Mouse (Mus musculus) forebrain, postnatal 0 days (tissue): ENCODE data around the gene Sgo2a. TPM values are rescaled to one million over a fixed set of nuclear protein-coding genes. Genes with fewer than 3 reads are reported as not detected.

ENCODE experiments used
- ATAC-seq: fragments of 200-750 bp; cut with Nextera tagmentation; 2 replicates; pipeline ENCODE4 v1.8.0; 2017; ENCODE audit warnings: mild to moderate bottlenecking, moderate library complexity
- DNase-seq: peaks from one replicate; pipeline ENCODE4 v3.0.0-alpha.2; 2015
- H3K27ac ChIP-seq: fragments of 300-500 bp; sonication (generic); 2 replicates; pipeline ENCODE4 v1.5.1; 2014; ENCODE audit warnings: low read depth, mild to moderate bottlenecking, antibody characterized with exemption, low read length, moderate library complexity, mixed read lengths
- H3K27me3 ChIP-seq: fragments of 300-500 bp; sonication (generic); 2 replicates; pipeline ENCODE4 v1.6.1; 2014; ENCODE audit warnings: mild to moderate bottlenecking, low read length, mixed read lengths; ENCODE audit not compliant: insufficient read depth
- H3K36me3 ChIP-seq: fragments of 300-500 bp; sonication (generic); 2 replicates; pipeline ENCODE4 v1.6.1; 2014; ENCODE audit warnings: mild to moderate bottlenecking, moderate library complexity; ENCODE audit not compliant: insufficient read depth
- H3K4me1 ChIP-seq: fragments of 300-500 bp; sonication (generic); 2 replicates; pipeline ENCODE4 v1.6.1; 2014; ENCODE audit warnings: antibody characterized with exemption; ENCODE audit not compliant: insufficient read depth
- H3K4me2 ChIP-seq: fragments of 300-500 bp; sonication (generic); 2 replicates; pipeline ENCODE4 v1.6.1; 2014; ENCODE audit warnings: low read depth, mild to moderate bottlenecking, moderate library complexity
- H3K4me3 ChIP-seq: fragments of 300-500 bp; sonication (generic); 2 replicates; pipeline ENCODE4 v1.5.1; 2014; ENCODE audit warnings: low read depth, low read length, mixed read lengths
- H3K9ac ChIP-seq: fragments of 300-500 bp; sonication (generic); 2 replicates; pipeline ENCODE4 v1.6.1; 2014; ENCODE audit warnings: mild to moderate bottlenecking
- H3K9me3 ChIP-seq: fragments of 300-500 bp; sonication (generic); 2 replicates; pipeline ENCODE4 v1.6.1; 2016; ENCODE audit warnings: low read length
- CTCF ChIP-seq: sonication (generic); IDR thresholded peaks from 2 replicates; pipeline ENCODE4 v1.5.1; 2016; ENCODE audit warnings: antibody characterized with exemption, control low read depth, low read depth
- WGBS: fragments of 180-500 bp; shearing (Covaris S2); extraction: QIAGEN DNeasy Blood & Tissue Kit; methylation state at CpG from one replicate; pipeline ENCODE4 v1.1.7; 2014; 5-methylcytosine and 5-hydroxymethylcytosine counted together
- polyA plus RNA-seq: library from polyadenylated mRNA; unstranded; fragments of >200 nt; fragmentation: Nextera tagmentation; extraction: Ambion mirVana; gene quantifications from 2 replicates; pipeline ENCODE4 v1.2.1, GENCODE M21; 2015
- total RNA-seq: library from RNA; depleted of rRNA; stranded (reverse); fragments of >200 nt; gene quantifications from 2 replicates; pipeline ENCODE4 v1.2.3, GENCODE M21; 2014

Gene Sgo2a
- total and polyA plus RNA-seq, 2 experiments from 2014 or later, result 2.0 to 4.0 TPM

DNA sequence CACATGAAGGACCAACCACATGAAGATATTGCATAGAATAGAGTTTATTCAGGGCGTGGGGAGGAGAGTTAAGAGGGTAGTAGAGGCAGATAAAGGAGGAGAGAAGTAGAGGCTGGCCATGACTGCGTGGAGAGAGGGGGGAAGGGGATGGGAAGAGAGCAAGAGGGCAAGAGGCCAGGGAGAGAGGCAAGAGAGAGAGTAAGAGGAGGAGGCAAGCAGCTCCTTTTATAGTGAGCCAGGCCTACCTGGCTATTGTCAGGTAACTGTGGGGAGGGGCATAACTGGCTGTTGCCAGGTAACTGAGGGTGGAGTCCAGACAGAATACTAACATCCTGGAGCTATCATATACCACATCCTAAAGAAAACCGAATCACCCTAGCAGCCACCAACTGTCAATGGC, 49.3 kb downstream of the Sgo2a start:
- H3K4me1 ChIP-seq, result no peaks in the 10 kb centered on the region
- no peak overlapping the region for H3K4me2 ChIP-seq
- no peaks in the 10 kb centered on the region for H3K36me3 ChIP-seq
- no peak overlapping the region for H3K4me3 ChIP-seq
- DNase-seq (no peak), ATAC-seq (no peak)
- H3K9me3 ChIP-seq, result no peaks in the 10 kb centered on the region
- no peak overlapping the region for H3K9ac ChIP-seq
- TF ChIP-seq CTCF, result no peak
- 75% methylated on average over 3 of the region's 3 CpGs for WGBS
- no peak overlapping the region for H3K27ac ChIP-seq
- no peaks in the 10 kb centered on the region for H3K27me3 ChIP-seq

DNA sequence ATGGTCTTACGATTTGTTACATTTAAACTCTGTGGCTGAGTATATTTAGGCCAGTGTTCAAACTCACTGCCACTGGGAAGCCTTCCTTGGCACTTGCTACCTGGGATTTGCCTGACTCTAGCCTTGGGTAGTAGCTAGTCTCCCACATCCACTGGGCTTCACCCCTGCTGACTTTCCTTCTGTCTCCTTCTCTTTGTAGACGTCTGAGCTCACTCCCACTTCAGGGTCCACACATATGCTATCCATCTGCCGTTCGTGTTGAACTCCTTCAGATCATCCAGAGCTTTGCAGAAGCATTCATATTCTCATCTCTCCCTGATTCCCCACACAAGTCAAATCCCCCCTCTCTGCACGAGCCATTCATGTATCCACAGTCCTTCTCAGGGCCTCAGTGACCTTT, 49.8 kb downstream of the Sgo2a start:
- no peaks in the 10 kb centered on the region for H3K9me3 ChIP-seq
- ATAC-seq (peak; percentile 34; the same call in 1 of the 2 replicates), DNase-seq (no peak)

DNA sequence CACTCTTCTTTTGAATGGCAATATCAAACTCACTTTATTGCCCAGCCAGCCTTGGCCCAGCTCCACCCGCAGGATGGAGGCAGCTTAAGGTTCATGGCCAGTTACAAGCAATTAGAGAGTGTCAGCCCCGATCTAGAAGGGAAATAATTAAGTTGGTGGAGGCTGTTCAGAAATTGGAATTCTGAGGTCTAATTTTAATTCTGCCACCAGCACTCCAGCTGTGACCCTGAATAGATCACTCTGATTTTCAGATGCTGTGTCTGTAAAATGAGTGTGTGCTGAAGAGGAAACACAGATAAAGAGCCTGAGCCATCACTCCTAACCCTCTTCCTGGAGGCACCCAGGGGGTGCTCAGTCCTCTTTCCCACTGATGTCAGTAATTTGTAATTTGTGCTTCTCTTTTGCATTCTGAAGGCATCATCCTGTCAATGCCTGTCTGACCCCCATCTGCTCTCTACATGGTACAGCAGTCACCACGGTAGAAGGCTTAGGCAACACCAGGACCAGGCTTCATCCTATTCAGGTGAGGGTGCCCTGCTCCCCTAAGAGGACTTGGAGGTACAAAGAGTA, 51.0 kb downstream of the Sgo2a start:
- no peak overlapping the region for H3K27ac ChIP-seq
- no peak overlapping the region for H3K4me3 ChIP-seq
- no peak overlapping the region for H3K9ac ChIP-seq
- H3K36me3 ChIP-seq, result no peaks in the 10 kb centered on the region
- H3K4me1 ChIP-seq, result no peaks in the 10 kb centered on the region
- no peaks in the 10 kb centered on the region for H3K27me3 ChIP-seq
- WGBS, result 15% methylated on average over 3 of the region's 3 CpGs
- H3K4me2 ChIP-seq, result no peak overlapping the region
- peak; percentile 76 for ATAC-seq
- TF ChIP-seq CTCF, result no peak
- no peaks in the 10 kb centered on the region for H3K9me3 ChIP-seq
- no peak for DNase-seq

More for the DNA sequence above, 49.8 kb downstream of the Sgo2a start:
- Histone ChIP-seq H3K4me3 (no peak overlapping the region), H3K27ac (no peak overlapping the region), H3K4me1 (no peaks in the 10 kb centered on the region), H3K27me3 (no peaks in the 10 kb centered on the region), H3K4me2 (no peak overlapping the region), H3K36me3 (no peaks in the 10 kb centered on the region), H3K9ac (no peak overlapping the region)
- TF ChIP-seq CTCF, result no peak
- WGBS, result 54% methylated on average over 5 of the region's 5 CpGs

DNA sequence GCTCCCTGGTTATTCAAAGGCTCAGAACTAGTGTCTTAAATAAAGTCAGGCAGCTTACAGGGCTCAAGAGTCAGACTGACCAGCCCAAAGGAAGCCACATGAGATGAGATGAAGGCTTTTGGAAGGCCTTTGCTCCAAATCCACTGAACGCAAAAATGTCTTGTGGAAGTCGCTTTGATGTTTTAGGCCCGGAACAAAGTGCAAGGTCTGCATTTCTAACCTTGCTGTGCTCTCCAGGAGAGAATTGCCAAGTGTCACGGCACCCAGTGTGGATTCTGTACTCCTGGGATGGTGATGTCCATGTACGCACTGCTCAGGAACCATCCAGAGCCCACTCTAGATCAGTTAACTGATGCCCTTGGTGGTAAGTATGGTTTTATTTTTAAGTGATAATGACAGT, 53.4 kb downstream of the Sgo2a start:
- Histone ChIP-seq H3K4me2 (no peak overlapping the region), H3K27ac (no peak overlapping the region), H3K9me3 (no peaks in the 10 kb centered on the region), H3K27me3 (no peaks in the 10 kb centered on the region), H3K4me1 (no peaks in the 10 kb centered on the region), H3K4me3 (no peak overlapping the region), H3K36me3 (no peaks in the 10 kb centered on the region), H3K9ac (no peak overlapping the region)
- TF ChIP-seq CTCF, result no peak
- DNase-seq (no peak), ATAC-seq (no peak)
- 92% methylated on average over 5 of the region's 5 CpGs for WGBS

DNA sequence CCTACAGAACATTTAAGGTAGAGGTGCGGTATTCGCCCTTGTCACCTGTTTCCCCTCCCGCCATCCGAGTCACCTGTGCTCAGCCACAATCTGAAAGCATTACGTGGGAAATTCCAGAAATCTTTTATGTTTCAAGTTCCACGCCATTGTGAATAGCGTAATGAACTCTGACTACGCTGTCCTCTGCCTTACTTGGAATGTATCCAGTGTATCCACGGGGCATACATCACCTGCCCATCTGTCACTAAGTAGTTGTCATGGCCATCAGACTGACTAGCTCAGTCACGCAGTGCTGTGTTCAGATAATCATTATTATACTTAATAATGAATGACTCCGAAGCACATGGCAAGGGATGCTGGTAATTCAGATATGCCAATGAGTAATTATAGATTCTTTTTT, 59.8 kb downstream of the Sgo2a start:
- Histone ChIP-seq H3K4me3 (no peak overlapping the region), H3K9me3 (no peaks in the 10 kb centered on the region), H3K36me3 (no peaks in the 10 kb centered on the region), H3K9ac (no peak overlapping the region), H3K4me1 (no peaks in the 10 kb centered on the region; the same call in 1 of the 2 replicates), H3K27ac (no peak overlapping the region), H3K27me3 (no peaks in the 10 kb centered on the region), H3K4me2 (no peak overlapping the region)
- ATAC-seq (no peak), DNase-seq (no peak)
- no peak for TF ChIP-seq CTCF
- 74% methylated on average over 11 of the region's 11 CpGs for WGBS

DNA sequence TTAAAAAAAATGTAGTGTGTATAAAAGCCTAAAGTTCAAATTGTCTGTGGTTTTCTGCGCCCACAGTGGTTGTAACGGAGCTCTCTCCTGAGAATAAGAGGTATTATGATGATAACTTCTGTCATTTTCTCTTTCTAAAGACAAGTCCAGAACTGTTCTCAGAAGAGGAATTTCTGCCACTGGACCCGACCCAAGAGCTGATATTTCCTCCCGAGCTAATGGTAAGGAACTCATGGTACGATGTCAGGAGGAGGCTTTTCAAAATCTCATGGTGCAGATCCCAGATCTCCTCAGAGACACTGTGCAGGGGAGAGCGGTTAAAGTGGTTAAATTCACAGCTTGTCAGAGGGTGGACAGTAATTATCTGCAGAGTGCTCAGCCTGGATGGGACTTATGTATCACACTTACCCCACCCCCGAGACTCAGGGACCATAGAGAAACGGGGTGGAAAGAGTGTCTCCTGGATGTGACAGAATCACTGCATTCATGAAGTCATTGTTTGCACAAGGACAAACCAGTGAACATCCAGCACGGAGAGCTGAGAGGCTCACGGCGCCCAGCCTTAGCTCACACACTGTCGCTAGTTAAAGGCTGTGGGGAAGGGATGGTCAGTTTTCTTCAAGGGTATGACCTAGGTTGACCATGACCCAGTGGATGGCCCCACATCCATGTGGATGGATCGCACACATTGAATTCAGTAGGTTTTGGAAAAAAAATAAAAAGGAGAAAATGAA, 60.5 kb downstream of the Sgo2a start:
- Histone ChIP-seq H3K36me3 (no peaks in the 10 kb centered on the region), H3K4me1 (no peaks in the 10 kb centered on the region; the same call in 1 of the 2 replicates), H3K4me3 (no peak overlapping the region), H3K27ac (no peak overlapping the region), H3K9ac (no peak overlapping the region), H3K4me2 (no peak overlapping the region), H3K9me3 (no peaks in the 10 kb centered on the region), H3K27me3 (no peaks in the 10 kb centered on the region)
- DNase-seq (no peak), ATAC-seq (peak; percentile 37; the same call in 1 of the 2 replicates)
- WGBS, result 77% methylated on average over 13 of the region's 13 CpGs
- no peak for TF ChIP-seq CTCF

DNA sequence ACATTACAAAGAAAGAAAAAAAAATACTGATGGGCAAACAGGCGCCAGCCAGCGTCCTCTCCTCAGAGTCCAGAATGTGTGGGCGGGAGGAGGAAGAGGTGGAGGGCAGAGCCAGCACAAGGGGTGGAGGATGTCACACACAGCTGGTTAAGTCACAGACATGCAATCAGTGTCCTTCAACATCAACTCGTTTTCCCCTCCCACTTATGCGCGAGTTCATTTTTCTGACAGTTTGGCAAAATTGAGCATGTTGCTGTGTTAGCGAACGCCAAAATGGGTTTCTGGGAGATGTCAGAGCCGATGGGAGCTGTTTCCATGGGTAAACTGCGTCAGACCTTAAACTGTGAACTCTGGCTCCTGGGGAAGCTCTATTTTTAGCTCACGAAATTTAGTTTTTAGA, 61.2 kb downstream of the Sgo2a start:
- Histone ChIP-seq H3K9me3 (no peaks in the 10 kb centered on the region), H3K36me3 (no peaks in the 10 kb centered on the region), H3K4me1 (no peaks in the 10 kb centered on the region; the same call in 1 of the 2 replicates), H3K4me3 (no peak overlapping the region), H3K9ac (peak overlapping the region; percentile 0; the same call in 1 of the 2 replicates), H3K27me3 (no peaks in the 10 kb centered on the region), H3K4me2 (no peak overlapping the region), H3K27ac (no peak overlapping the region)
- 61% methylated on average over 11 of the region's 11 CpGs for WGBS
- TF ChIP-seq CTCF, result no peak
- DNase-seq, result peak; percentile 27
- peak; percentile 67; the same call in 1 of the 2 replicates for ATAC-seq
